8 mouse cellular contexts compared by ENCODE assay signal in the genomic region with DNA sequence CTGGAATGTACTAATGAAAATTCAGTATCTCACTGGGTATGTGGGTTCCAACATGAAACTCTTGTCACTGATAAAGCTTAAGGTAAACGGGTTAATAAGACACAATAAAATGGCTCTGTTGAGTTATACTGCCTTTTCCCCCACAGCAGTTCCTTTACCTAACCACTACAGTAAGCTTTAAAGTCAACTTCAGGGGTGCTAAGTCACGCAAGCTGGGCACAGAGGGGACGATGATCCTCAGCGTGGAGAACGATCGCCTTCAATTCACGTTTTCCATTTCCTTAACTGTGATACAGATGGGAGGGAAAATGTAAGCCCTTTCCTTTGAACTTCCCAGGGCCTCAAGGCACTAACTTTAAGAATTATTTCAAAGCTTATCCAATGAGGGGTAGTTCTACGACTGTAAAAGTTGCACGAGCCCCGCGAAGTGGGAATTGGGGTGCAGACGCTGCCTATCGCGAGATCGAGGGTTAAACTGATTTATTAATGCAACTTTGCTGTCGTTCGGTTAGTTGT. TPM values are rescaled to one million over a fixed set of nuclear protein-coding genes. Genes with fewer than 3 reads are reported as not detected.
A peak's percentile ranks its signal among the peaks of the same experiment; 100 is the strongest.
DNase-seq lines count a peak whose midpoint lies in the region; ATAC-seq lines count a peak whose summit lies in the region.

No protein-coding gene starts in this region.

- peak overlapping the region; percentile 94 for H3K27ac ChIP-seq in limb, embryonic 13.5 days
- H3K27ac ChIP-seq in neural tube, embryonic 15.5 days (replicated peaks), result peak overlapping the region; percentile 95

- DNase-seq in cerebellum, postnatal 14 days, result no peak
- DNase-seq in 416B (ENCODE audit: low read depth), result peak; percentile 84
- DNase-seq in cerebellum, adult 8-10 months, result no peak
- DNase-seq in layer of hippocampus, adult 9-10 months (ENCODE audit: low spot score), result no peak

- ATAC-seq in cerebellum, adult (ENCODE audit: insufficient number of reproducible peaks, low FRiP score, low TSS enrichment), result peak; percentile 13; the same call in 1 of the 2 replicates
- ATAC-seq in limb, embryonic 13.5 days (ENCODE audit: low FRiP score, low read depth), result no peak; the same call in 1 of the 2 replicates
- peak; percentile 0; the same call in 1 of the 2 replicates for ATAC-seq in neural tube, embryonic 15.5 days (ENCODE audit: low FRiP score)

- peaks cover 44% of the 10 kb centered on the region for H3K4me1 ChIP-seq in erythroblast, embryonic 14.5 days (ENCODE audit: control insufficient read depth)
- H3K4me1 ChIP-seq in limb, embryonic 13.5 days, result peaks cover 8% of the 10 kb centered on the region; the same call in 1 of the 2 replicates
- H3K4me1 ChIP-seq in neural tube, embryonic 15.5 days, result peaks cover 8% of the 10 kb centered on the region

- peaks cover 2% of the 10 kb centered on the region for H3K36me3 ChIP-seq in erythroblast, embryonic 14.5 days (ENCODE audit: control insufficient read depth)
- no peaks in the 10 kb centered on the region for H3K36me3 ChIP-seq in limb, embryonic 13.5 days
- no peaks in the 10 kb centered on the region for H3K36me3 ChIP-seq in neural tube, embryonic 15.5 days

- H3K4me3 ChIP-seq in erythroblast, embryonic 14.5 days (replicated peaks), result peak overlapping the region; percentile 95
- peak overlapping the region; percentile 72 for H3K4me3 ChIP-seq in limb, embryonic 13.5 days
- peak overlapping the region; percentile 66 for H3K4me3 ChIP-seq in neural tube, embryonic 15.5 days (replicated peaks)

- H3K9ac ChIP-seq in limb, embryonic 13.5 days, result peak overlapping the region; percentile 89
- H3K9ac ChIP-seq in neural tube, embryonic 15.5 days (replicated peaks), result peak overlapping the region; percentile 89

- H3K27me3 ChIP-seq in erythroblast, embryonic 14.5 days (ENCODE audit: control insufficient read depth), result no peaks in the 10 kb centered on the region
- no peaks in the 10 kb centered on the region for H3K27me3 ChIP-seq in limb, embryonic 13.5 days
- no peaks in the 10 kb centered on the region for H3K27me3 ChIP-seq in neural tube, embryonic 15.5 days (replicated peaks)

- WGBS in limb, embryonic 13.5 days, result under 1% methylated on average over 17 of the region's 17 CpGs
- under 1% methylated on average over 17 of the region's 17 CpGs for WGBS in neural tube, embryonic 15.5 days

- peak overlapping the region; percentile 74 for H3K4me2 ChIP-seq in limb, embryonic 13.5 days (replicated peaks)
- peak overlapping the region; percentile 77 for H3K4me2 ChIP-seq in neural tube, embryonic 15.5 days

- no peaks in the 10 kb centered on the region for H3K9me3 ChIP-seq in erythroblast, embryonic 14.5 days (ENCODE audit: control insufficient read depth, low read length)
- H3K9me3 ChIP-seq in limb, embryonic 13.5 days, result no peaks in the 10 kb centered on the region
- no peaks in the 10 kb centered on the region for H3K9me3 ChIP-seq in neural tube, embryonic 15.5 days (replicated peaks)

RNA-seq across cellular contexts. Expression of gene Gtdc1, which starts 1.2 kb away (rescaled TPM):
- 0.21 and 0.52 TPM in 2 replicates for polyA plus RNA-seq in erythroblast, embryonic 14.5 days (2012)
- 18.2 and 18.4 TPM in 2 replicates for polyA plus RNA-seq in limb, embryonic 13.5 days (2015; fragmentation: Nextera tagmentation; extraction: Ambion mirVana)
- polyA plus RNA-seq in neural tube, embryonic 15.5 days (2015; fragmentation: Nextera tagmentation; extraction: Ambion mirVana), result 19.7 and 24.2 TPM in 2 replicates

Comparison
In these comparisons a context has a peak if more than half of its experiments do, and no peak if none do; other contexts are left out.
1. RNA of gene Gtdc1, which starts 1.2 kb away (polyA plus RNA-seq): 19.7 to 24.2 TPM in neural tube, embryonic 15.5 days and 18.2 to 18.4 TPM in limb, embryonic 13.5 days; 0.21 to 0.52 TPM in erythroblast, embryonic 14.5 days; every median in the first group is over 10 times any median in the second.
2. Peak in every context shown above with its lines, with median percentiles within 50 percentile points of each other: H3K4me3 ChIP-seq.